Mouse (Mus musculus): ENCODE results near the gene Tpbgl. TPM values are rescaled to one million over a fixed set of nuclear protein-coding genes. Genes with fewer than 3 reads are reported as not detected.

The Tpbgl gene
- 0.67 and 0.76 TPM in 2 replicates for polyA plus RNA-seq (2015; fragmentation: Nextera tagmentation; extraction: Ambion mirVana)

DNA sequence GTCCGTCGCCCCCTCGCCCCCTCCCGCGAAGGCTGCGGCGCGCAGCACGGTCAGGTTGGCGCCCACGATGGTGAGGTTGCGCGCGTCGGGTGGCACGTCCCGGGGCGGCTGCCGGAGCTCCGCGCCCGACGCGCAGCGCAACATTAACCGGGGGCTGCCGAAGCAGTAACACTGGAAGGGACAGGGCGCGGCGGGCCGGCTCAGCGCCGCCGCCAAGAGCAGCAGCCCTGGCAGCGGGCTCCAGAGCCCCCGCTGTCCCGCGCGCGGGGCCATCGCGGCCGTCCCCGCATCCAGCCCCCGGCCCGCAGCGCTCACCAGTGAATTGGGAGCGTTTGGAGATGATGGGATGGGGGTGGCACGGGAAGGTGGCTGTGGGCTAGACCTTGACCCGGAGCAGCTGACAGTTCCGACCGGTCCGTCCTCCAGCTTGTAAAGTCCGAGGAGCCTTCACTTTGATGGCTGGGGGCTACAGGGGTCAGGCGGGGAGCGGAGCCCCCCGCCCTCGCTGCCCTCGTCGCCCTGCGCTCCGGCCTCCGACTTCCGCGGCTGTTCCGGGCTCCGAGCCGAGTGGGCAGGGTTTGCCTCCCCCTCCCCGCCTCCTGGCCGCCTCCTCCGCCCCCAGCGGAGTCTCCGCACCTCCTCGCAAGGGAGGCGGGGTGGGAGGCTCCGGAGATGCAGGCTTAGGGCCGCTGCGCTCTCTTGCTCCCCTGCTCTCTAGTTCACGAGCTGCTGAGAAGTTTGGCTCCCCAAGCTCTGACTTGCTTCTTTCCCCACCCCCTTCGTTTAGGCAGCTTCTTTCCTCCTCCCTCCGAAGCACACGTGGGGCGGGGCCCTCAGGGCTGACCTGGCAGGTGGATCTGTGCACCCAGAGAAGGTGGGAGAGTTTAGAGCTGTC, at the start of gene Tpbgl:
Gene Tpbgl (minus strand): TSS at position 728 of the 895 bp plus-strand sequence.
- peak within 1 kb of the TSS; percentile 57 for H3K4me3 ChIP-seq (replicated peaks; ENCODE audit: low read length)
- no peak within 1 kb of the TSS for H3K27ac ChIP-seq (ENCODE audit: low read length)
- peaks cover 13% of the 10 kb centered on the region for H3K4me1 ChIP-seq (replicated peaks; ENCODE audit: control insufficient read depth, insufficient read depth, low read length)
- peak; percentile 21; the same call in 1 of the 2 replicates for ATAC-seq
- H3K9me3 ChIP-seq (ENCODE audit: control insufficient read depth, low read length): no peaks in the 10 kb centered on the region
- WGBS: under 1% methylated on average over 65 of the region's 83 CpGs
- peak within 1 kb of the TSS; percentile 67 for H3K9ac ChIP-seq (replicated peaks; ENCODE audit: low read depth, low read length)
- H3K4me2 ChIP-seq (ENCODE audit: low read length): peak within 1 kb of the TSS; percentile 83
- H3K36me3 ChIP-seq (ENCODE audit: control insufficient read depth, insufficient read depth): no peaks in the 10 kb centered on the region
- peaks cover 30% of the 10 kb centered on the region for H3K27me3 ChIP-seq (replicated peaks; ENCODE audit: control insufficient read depth, insufficient read depth, low read length)

DNA sequence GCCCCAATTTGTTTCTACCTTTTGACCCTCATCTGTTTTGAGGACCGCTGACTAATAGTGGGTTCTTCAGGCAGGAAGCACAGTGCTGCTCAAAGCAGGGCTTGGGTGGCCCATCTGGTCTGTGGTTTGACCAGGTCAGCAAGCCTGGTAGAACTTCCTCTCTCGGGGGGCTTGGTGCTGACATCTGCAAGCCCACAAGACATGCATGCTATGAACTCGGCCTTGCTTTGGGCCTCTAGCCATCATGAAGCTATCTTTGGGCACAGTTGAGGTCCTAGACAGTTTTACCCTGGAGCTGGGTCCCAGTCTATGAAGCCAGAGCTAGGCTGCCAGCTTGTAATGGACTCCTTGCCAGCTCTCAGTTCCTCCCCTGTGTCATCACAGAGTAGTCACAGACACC, 48.0 kb upstream of the Tpbgl start:
- Histone ChIP-seq H3K9ac (replicated peaks; ENCODE audit: low read depth, low read length) (no peak overlapping the region), H3K36me3 (ENCODE audit: control insufficient read depth, insufficient read depth) (no peaks in the 10 kb centered on the region), H3K4me2 (ENCODE audit: low read length) (no peak overlapping the region), H3K4me1 (replicated peaks; ENCODE audit: control insufficient read depth, insufficient read depth, low read length) (no peaks in the 10 kb centered on the region), H3K4me3 (replicated peaks; ENCODE audit: low read length) (no peak overlapping the region), H3K27me3 (replicated peaks; ENCODE audit: control insufficient read depth, insufficient read depth, low read length) (no peaks in the 10 kb centered on the region), H3K9me3 (ENCODE audit: control insufficient read depth, low read length) (no peaks in the 10 kb centered on the region), H3K27ac (ENCODE audit: low read length) (no peak overlapping the region)
- no peak for ATAC-seq
- WGBS: 78% methylated on average over 3 of the region's 3 CpGs

DNA sequence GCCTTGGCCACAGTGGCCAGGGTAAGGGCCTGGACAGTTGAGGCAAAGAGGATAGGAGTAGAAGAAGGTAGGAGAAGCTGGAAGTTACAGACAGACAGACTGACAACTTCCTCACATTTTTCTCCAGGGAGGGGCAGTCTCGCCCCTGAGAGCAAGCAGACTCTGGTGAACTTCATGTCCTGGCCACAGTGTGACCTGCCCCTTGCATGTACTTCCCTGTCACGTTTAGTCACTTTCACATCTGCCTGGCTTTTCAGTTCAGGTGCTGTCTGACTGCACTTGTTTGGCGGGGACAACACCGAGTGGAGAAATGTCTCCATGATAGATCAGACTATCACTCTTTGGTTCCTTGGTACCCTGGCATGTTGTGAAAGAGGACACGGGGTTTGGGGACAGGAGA, 47.3 kb upstream of the Tpbgl start:
- Histone ChIP-seq H3K27ac (ENCODE audit: low read length) (no peak overlapping the region), H3K36me3 (ENCODE audit: control insufficient read depth, insufficient read depth) (no peaks in the 10 kb centered on the region), H3K27me3 (replicated peaks; ENCODE audit: control insufficient read depth, insufficient read depth, low read length) (no peaks in the 10 kb centered on the region), H3K4me2 (ENCODE audit: low read length) (no peak overlapping the region), H3K4me1 (replicated peaks; ENCODE audit: control insufficient read depth, insufficient read depth, low read length) (no peaks in the 10 kb centered on the region), H3K9ac (replicated peaks; ENCODE audit: low read depth, low read length) (no peak overlapping the region), H3K9me3 (ENCODE audit: control insufficient read depth, low read length) (no peaks in the 10 kb centered on the region), H3K4me3 (replicated peaks; ENCODE audit: low read length) (no peak overlapping the region)
- 82% methylated on average over 5 of the region's 5 CpGs for WGBS
- no peak for ATAC-seq

DNA sequence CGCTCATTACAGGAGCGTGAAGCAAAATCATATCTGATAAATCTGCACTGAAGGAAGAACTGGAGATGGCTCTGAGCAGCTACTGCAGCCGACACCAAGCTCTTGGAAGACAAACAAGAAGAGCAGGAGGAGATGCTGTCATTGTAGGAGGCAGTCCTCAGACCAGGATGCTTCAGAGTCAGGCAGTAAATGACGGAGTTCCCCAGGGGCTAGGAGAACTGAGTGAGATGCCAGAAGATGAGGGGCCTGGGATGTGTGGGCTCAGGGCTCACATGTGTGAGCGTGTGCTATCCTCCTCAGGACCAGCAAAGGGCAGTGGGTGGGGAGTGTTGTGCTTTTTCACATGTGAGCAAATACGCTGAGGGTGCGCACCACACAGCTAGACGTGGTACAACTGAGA, 46.3 kb upstream of the Tpbgl start:
- 83% methylated on average over 8 of the region's 8 CpGs for WGBS
- H3K27ac ChIP-seq (ENCODE audit: low read length): no peak overlapping the region
- H3K9me3 ChIP-seq (ENCODE audit: control insufficient read depth, low read length): no peaks in the 10 kb centered on the region

DNA sequence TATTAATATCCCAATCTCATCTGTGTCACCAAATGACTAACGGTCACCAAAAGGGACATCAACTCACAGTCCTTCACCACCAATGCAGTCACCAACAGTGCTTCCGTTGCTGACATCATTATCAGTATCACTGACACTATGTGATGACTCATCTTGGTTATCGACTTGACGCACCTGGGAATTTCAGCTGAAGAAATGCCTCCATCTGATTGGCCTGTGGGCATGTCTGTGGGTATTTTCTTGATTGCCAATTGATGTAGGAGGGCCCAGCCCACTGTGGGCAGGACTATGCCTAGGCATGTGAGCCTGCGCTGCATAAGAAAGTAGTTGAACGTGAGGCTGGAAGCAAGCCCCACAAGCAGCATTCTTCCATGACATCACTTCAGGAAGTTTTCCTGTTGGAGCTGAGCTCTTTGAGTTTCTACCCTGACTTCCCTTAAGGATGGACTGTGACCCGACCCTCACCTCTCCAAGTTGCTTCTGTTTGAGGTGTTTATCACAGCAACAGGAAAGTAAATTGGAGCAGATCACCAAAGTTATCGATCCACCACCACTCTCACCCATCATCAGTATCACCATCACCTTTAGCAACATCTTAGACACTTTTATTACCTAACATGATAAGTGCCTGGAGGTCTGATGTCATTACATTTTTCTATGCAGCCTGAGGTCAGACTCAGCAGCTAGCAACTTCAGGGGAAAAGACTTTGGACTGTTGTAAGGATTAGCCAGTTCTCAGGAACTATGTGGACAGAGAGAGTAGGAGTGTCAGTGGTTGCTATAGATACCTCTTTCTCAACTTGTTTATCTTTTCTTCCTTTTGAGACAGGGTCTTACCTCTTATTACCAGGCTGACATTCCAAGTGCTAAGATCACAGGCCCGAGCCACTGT, 44.9 kb upstream of the Tpbgl start:
- no peaks in the 10 kb centered on the region for H3K27me3 ChIP-seq (replicated peaks; ENCODE audit: control insufficient read depth, insufficient read depth, low read length)
- H3K4me3 ChIP-seq (replicated peaks; ENCODE audit: low read length): no peak overlapping the region
- WGBS: 88% methylated on average over 9 of the region's 9 CpGs
- H3K9ac ChIP-seq (replicated peaks; ENCODE audit: low read depth, low read length): no peak overlapping the region
- H3K36me3 ChIP-seq (ENCODE audit: control insufficient read depth, insufficient read depth): no peaks in the 10 kb centered on the region
- no peaks in the 10 kb centered on the region for H3K4me1 ChIP-seq (replicated peaks; ENCODE audit: control insufficient read depth, insufficient read depth, low read length)
- no peak for ATAC-seq
- H3K27ac ChIP-seq (ENCODE audit: low read length): no peak overlapping the region
- no peaks in the 10 kb centered on the region for H3K9me3 ChIP-seq (ENCODE audit: control insufficient read depth, low read length)
- H3K4me2 ChIP-seq (ENCODE audit: low read length): no peak overlapping the region

More for the DNA sequence above, 46.3 kb upstream of the Tpbgl start:
- Histone ChIP-seq H3K4me3 (replicated peaks; ENCODE audit: low read length) (no peak overlapping the region), H3K4me1 (replicated peaks; ENCODE audit: control insufficient read depth, insufficient read depth, low read length) (no peaks in the 10 kb centered on the region), H3K9ac (replicated peaks; ENCODE audit: low read depth, low read length) (no peak overlapping the region), H3K27me3 (replicated peaks; ENCODE audit: control insufficient read depth, insufficient read depth, low read length) (no peaks in the 10 kb centered on the region), H3K4me2 (ENCODE audit: low read length) (no peak overlapping the region), H3K36me3 (ENCODE audit: control insufficient read depth, insufficient read depth) (no peaks in the 10 kb centered on the region)
- no peak for ATAC-seq

DNA sequence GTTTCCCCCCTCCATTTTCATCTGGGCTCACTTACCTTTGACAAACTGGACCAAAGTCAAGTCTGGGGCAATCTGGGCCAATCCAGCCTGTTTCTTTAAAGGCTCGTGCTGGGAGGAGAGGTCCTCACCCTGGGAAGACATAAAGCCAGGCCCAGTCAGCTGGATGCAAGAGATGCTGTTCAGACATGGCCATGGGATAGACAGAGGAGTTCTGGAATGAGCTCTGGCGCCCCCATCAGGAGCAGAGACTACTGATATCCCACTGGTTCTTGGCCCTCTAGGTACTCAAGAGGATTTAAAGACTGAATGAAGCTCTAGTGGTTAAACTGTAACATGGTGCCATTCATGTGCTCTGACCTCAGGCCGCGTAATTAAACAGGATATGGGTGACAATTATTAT, 44.0 kb upstream of the Tpbgl start:
- no peak overlapping the region for H3K27ac ChIP-seq (ENCODE audit: low read length)
- H3K4me2 ChIP-seq (ENCODE audit: low read length): no peak overlapping the region
- H3K27me3 ChIP-seq (replicated peaks; ENCODE audit: control insufficient read depth, insufficient read depth, low read length): no peaks in the 10 kb centered on the region
- H3K9me3 ChIP-seq (ENCODE audit: control insufficient read depth, low read length): no peaks in the 10 kb centered on the region
- H3K36me3 ChIP-seq (ENCODE audit: control insufficient read depth, insufficient read depth): no peaks in the 10 kb centered on the region
- WGBS: 73% methylated on average over 4 of the region's 4 CpGs
- no peak overlapping the region for H3K9ac ChIP-seq (replicated peaks; ENCODE audit: low read depth, low read length)
- no peaks in the 10 kb centered on the region for H3K4me1 ChIP-seq (replicated peaks; ENCODE audit: control insufficient read depth, insufficient read depth, low read length)
- H3K4me3 ChIP-seq (replicated peaks; ENCODE audit: low read length): no peak overlapping the region
- no peak for ATAC-seq

DNA sequence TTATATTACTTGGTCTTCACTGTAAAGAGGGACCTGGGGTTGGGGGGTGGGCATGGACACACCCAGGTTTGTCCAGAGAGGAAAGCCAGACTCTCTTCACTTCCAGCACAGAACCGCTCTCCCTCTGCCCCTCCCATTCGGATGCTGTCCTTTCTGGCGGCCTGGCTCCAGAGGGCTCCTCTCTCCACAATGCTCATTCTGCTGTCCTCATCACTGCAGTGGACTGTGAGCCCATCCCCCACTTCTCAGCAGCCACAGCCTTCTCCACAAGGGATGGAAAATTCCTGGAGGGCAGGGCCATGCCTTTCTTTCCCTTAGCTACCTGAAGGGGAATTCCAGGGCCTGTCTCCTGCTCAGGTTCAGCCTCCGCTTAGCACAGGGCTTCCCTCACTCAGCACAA, 41.9 kb upstream of the Tpbgl start:
- Histone ChIP-seq H3K36me3 (ENCODE audit: control insufficient read depth, insufficient read depth) (no peaks in the 10 kb centered on the region), H3K4me1 (replicated peaks; ENCODE audit: control insufficient read depth, insufficient read depth, low read length) (peaks cover 5% of the 10 kb centered on the region; the same call in 1 of the 2 replicates), H3K4me3 (replicated peaks; ENCODE audit: low read length) (no peak overlapping the region), H3K27ac (ENCODE audit: low read length) (no peak overlapping the region), H3K9ac (replicated peaks; ENCODE audit: low read depth, low read length) (no peak overlapping the region), H3K9me3 (ENCODE audit: control insufficient read depth, low read length) (no peaks in the 10 kb centered on the region), H3K4me2 (ENCODE audit: low read length) (no peak overlapping the region), H3K27me3 (replicated peaks; ENCODE audit: control insufficient read depth, insufficient read depth, low read length) (no peaks in the 10 kb centered on the region)
- ATAC-seq: no peak
- WGBS: 22% methylated on average over 4 of the region's 4 CpGs

DNA sequence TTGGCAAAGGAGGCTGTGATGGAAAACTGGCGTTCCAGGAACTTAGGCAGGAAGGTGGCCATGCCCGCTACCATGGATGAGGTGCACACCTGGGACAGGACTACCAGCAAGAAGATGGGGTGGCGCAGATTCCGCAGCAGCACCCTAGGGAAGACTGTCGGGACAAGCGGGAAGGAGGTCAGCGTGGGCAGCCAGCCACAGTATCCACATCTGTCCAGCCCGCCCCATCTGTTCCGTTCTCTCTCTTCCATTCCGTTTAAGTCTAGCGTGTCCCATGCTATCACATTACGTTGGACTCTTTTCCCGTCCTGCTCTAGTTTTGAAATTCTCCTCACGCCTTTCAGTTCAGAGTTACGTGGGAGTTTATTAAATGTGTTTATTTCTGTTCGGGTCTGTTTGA, 40.2 kb upstream of the Tpbgl start:
- H3K27ac ChIP-seq (ENCODE audit: low read length): no peak overlapping the region
- peaks cover 8% of the 10 kb centered on the region for H3K4me1 ChIP-seq (replicated peaks; ENCODE audit: control insufficient read depth, insufficient read depth, low read length)
- H3K9ac ChIP-seq (replicated peaks; ENCODE audit: low read depth, low read length): no peak overlapping the region
- H3K36me3 ChIP-seq (ENCODE audit: control insufficient read depth, insufficient read depth): no peaks in the 10 kb centered on the region
- H3K4me2 ChIP-seq (ENCODE audit: low read length): no peak overlapping the region
- ATAC-seq: no peak
- no peak overlapping the region for H3K4me3 ChIP-seq (replicated peaks; ENCODE audit: low read length)
- H3K27me3 ChIP-seq (replicated peaks; ENCODE audit: control insufficient read depth, insufficient read depth, low read length): no peaks in the 10 kb centered on the region
- H3K9me3 ChIP-seq (ENCODE audit: control insufficient read depth, low read length): no peaks in the 10 kb centered on the region
- WGBS: 94% methylated on average over 16 of the region's 16 CpGs

DNA sequence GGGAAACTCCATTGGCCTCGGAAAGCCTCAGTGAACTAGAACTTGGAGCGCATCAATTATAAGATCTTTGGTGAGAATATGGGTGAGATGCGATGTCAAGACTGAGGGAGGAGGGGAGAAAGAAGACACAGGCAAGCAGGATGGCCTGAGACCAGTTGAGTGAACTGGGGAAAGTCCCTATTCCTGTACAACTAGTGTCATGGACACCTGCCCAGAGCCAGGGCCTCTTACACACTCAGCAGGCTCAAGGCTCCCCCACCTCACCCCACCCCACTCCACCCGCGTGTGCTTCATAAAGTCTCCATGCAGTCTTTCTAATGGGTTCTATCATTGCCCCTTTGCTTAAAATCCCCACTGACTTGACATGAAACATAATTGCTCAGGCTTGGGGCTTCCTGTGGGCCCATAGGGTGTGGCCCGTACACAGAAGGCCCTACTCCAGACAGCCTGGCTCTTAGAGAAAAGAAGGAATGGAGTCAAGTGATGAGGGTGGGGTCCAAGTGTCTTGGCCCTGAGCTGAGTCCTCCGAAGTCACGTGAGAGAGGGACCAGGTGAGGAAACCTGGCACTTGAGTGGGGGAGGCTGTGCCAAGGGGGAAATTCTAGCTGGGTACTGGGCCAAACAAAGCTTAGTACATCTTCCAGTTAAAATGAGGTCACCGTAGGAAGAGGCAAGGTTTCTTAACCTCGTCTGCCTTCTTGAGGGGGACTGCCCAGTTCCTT, 39.0 kb upstream of the Tpbgl start:
- Histone ChIP-seq H3K9me3 (ENCODE audit: control insufficient read depth, low read length) (no peaks in the 10 kb centered on the region), H3K27ac (ENCODE audit: low read length) (no peak overlapping the region), H3K4me3 (replicated peaks; ENCODE audit: low read length) (no peak overlapping the region), H3K4me2 (ENCODE audit: low read length) (no peak overlapping the region), H3K27me3 (replicated peaks; ENCODE audit: control insufficient read depth, insufficient read depth, low read length) (no peaks in the 10 kb centered on the region), H3K4me1 (replicated peaks; ENCODE audit: control insufficient read depth, insufficient read depth, low read length) (peaks cover 11% of the 10 kb centered on the region), H3K36me3 (ENCODE audit: control insufficient read depth, insufficient read depth) (no peaks in the 10 kb centered on the region), H3K9ac (replicated peaks; ENCODE audit: low read depth, low read length) (no peak overlapping the region)
- no peak for ATAC-seq
- WGBS: 94% methylated on average over 10 of the region's 10 CpGs

Data from forebrain, embryonic 16.5 days (tissue).